Mouse (Mus musculus): Measurements from ENCODE around the gene Gprin1.

Gprin1 gene

GRCm38 (mm10) chr13:54716916-54717315 lies 32.8 kb downstream of the Gprin1 start:
- DNase-seq: peak; percentile 74

- DNase-seq: no peak
These were observed 34.7 kb downstream of the Gprin1 start for GRCm38 (mm10) chr13:54714996-54715395.

GRCm38 (mm10) chr13:54714393-54714792 lies 35.3 kb downstream of the Gprin1 start:
- peak; percentile 24 for DNase-seq

- DNase-seq: no peak
These were observed 38.8 kb downstream of the Gprin1 start for GRCm38 (mm10) chr13:54710866-54711265.

- no peak for DNase-seq
These were observed 44.8 kb downstream of the Gprin1 start for GRCm38 (mm10) chr13:54704890-54705289.

- no peak for DNase-seq
These were observed 47.2 kb downstream of the Gprin1 start for GRCm38 (mm10) chr13:54702507-54702906.

- DNase-seq: no peak
These were observed 48.4 kb downstream of the Gprin1 start, which contains the start of gene Cdhr2 for GRCm38 (mm10) chr13:54701243-54701642. Cdhr2 (plus strand) TSS chr13:54701461.

GRCm38 (mm10) chr13:54695479-54696230 lies 54.0 kb downstream of the Gprin1 start:
- no peak for DNase-seq

GRCm38 (mm10) chr13:54694348-54695060 lies 55.2 kb downstream of the Gprin1 start:
- peak; percentile 93 for DNase-seq

- DNase-seq: peak; percentile 99
These were observed 55.9 kb downstream of the Gprin1 start, which contains the start of gene Rnf44 for GRCm38 (mm10) chr13:54693558-54694347. Rnf44 (minus strand) TSS chr13:54693907.

- no peak for DNase-seq
These were observed 56.7 kb downstream of the Gprin1 start for GRCm38 (mm10) chr13:54692711-54693557.

- DNase-seq: peak; percentile 28
These were observed 57.9 kb downstream of the Gprin1 start for GRCm38 (mm10) chr13:54691737-54692136.

GRCm38 (mm10) chr13:54690151-54690740 lies 59.4 kb downstream of the Gprin1 start:
- no peak for DNase-seq

GRCm38 (mm10) chr13:54687575-54688424 lies 61.9 kb downstream of the Gprin1 start:
- peak; percentile 98 for DNase-seq

- peak; percentile 90 for DNase-seq
These were observed 62.6 kb downstream of the Gprin1 start for GRCm38 (mm10) chr13:54687096-54687495.
